Mouse (Mus musculus) heart, adult 2 months (tissue): ENCODE measurements at regions not wholly inside any gene's neighbourhood (a gene's known extent, or its start where the extent isn't known, plus 50 kb on each side); places are given as distances from the start of the nearest gene placed in this dataset.

Source experiments
- CTCF ChIP-seq: fragments of 200-600 bp; IDR thresholded peaks from 2 replicates; pipeline ENCODE4 v1.8.1; 2022; ENCODE audit warnings: antibody characterized with exemption, mild to moderate bottlenecking, moderate library complexity
- EP300 ChIP-seq: fragments of 200-500 bp; IDR thresholded peaks from 2 replicates; pipeline ENCODE4 v1.6.1; 2011; ENCODE audit warnings: low read depth, low read length, control low read depth; ENCODE audit not compliant: insufficient read depth

DNA sequence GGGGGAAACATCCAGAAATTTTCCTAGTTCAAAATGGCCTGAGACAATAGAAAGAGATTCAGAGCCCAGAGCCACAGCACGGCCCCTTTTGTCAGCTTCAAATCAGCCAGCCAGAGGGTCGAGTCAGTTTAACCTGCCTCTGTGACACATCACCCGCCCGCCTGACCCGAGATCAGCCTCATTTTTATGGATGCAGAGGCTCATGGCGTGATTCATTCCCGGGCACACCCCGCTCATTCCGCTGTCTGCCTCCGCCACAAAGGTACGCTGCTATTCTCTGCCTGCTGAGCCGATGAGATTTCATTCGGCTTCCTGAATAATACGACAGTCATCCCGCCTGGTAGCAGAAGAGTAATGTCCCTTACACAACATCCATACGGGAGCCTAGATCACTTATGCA, 132.9 kb upstream of the Pmfbp1 start:
- TF ChIP-seq CTCF (no peak), EP300 (no peak)
